In the genomic region with DNA sequence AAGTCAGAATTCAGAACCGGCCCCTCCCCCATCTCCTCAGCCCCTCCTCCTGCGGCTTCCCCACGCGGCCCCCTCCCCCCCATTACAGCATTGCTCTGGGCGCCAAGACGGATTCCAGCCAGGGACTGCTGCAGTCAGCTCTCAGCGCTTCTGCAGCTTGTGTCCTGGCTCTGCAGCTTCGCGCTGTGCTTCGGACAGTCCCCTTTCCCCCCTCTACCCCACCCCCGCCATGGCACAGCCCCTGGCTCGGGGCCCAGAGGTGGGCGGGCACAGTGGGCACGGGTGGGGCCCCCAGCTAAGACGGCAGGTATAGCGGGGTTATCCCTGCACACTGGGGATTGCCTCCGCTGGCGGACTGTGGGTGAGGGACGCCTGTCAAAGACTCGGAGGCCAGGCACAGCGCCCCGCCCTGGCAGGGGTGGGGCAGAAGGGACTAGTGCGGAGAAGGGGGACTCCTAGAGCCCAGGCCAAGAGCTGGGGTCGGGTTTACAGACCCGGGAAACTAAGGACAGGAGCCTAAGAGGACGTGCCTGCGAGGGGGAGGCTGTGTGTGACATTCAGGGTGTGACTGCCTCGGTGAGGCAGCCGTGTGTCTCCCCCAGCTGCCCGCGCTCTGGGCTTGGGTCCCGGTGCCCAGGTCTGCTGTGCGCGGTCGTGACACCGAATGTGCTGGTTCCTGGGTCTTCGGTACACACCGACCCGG, we compare ENCODE assay signal across 8 mouse cellular contexts. TPM values are rescaled to one million over a fixed set of nuclear protein-coding genes. Genes with fewer than 3 reads are reported as not detected.
DNase-seq lines count a peak whose midpoint lies in the region; ATAC-seq and TF ChIP-seq lines count a peak whose summit lies in the region.

No protein-coding gene starts in this region.

- 2% methylated on average over 39 of the region's 39 CpGs for WGBS in thymus, adult 2 months
- under 1% methylated on average over 39 of the region's 39 CpGs for WGBS in forebrain, embryonic 15.5 days
- under 1% methylated on average over 39 of the region's 39 CpGs for WGBS in limb, embryonic 15.5 days
- WGBS in midbrain, embryonic 15.5 days: under 1% methylated on average over 39 of the region's 39 CpGs
- WGBS in stomach, embryonic 16.5 days: under 1% methylated on average over 39 of the region's 39 CpGs

- H3K4me1 ChIP-seq in thymus, adult 2 months (replicated peaks; ENCODE audit: control insufficient read depth, insufficient read depth, low read length): peaks cover 10% of the 10 kb centered on the region
- peaks cover 49% of the 10 kb centered on the region for H3K4me1 ChIP-seq in forebrain, embryonic 15.5 days
- H3K4me1 ChIP-seq in limb, embryonic 15.5 days: peaks cover 24% of the 10 kb centered on the region
- H3K4me1 ChIP-seq in midbrain, embryonic 15.5 days: peaks cover 49% of the 10 kb centered on the region
- peaks cover 13% of the 10 kb centered on the region; the same call in 1 of the 2 replicates for H3K4me1 ChIP-seq in stomach, embryonic 16.5 days (ENCODE audit: control insufficient read depth, insufficient read depth, low read length)

- peak overlapping the region; percentile 14; the same call in 1 of the 2 replicates for H3K4me3 ChIP-seq in thymus, adult 2 months (ENCODE audit: control insufficient read depth, insufficient read depth, low read length)
- H3K4me3 ChIP-seq in forebrain, embryonic 15.5 days: peak overlapping the region; percentile 68
- peak overlapping the region; percentile 65 for H3K4me3 ChIP-seq in limb, embryonic 15.5 days
- peak overlapping the region; percentile 96 for H3K4me3 ChIP-seq in midbrain, embryonic 15.5 days
- peak overlapping the region; percentile 70 for H3K4me3 ChIP-seq in stomach, embryonic 16.5 days (replicated peaks; ENCODE audit: low read length)

- peak; percentile 18 for DNase-seq in thymus, adult 2 months
- DNase-seq in thymus, postnatal 0 days (ENCODE audit: low spot score): no peak
- peak; percentile 79 to 83 for DNase-seq in cerebellum, adult 18-20 months
- peak; percentile 33 for DNase-seq in induced T-regulatory cell, adult 2 months (ENCODE audit: low read depth)

- H3K9me3 ChIP-seq in forebrain, embryonic 15.5 days: no peaks in the 10 kb centered on the region
- no peaks in the 10 kb centered on the region for H3K9me3 ChIP-seq in limb, embryonic 15.5 days
- H3K9me3 ChIP-seq in midbrain, embryonic 15.5 days: no peaks in the 10 kb centered on the region
- no peaks in the 10 kb centered on the region for H3K9me3 ChIP-seq in stomach, embryonic 16.5 days (replicated peaks; ENCODE audit: control insufficient read depth, low read length)

- no peak for TF ChIP-seq CTCF in thymus, adult 2 months (IDR thresholded peaks at IDR 0.05; ENCODE audit: borderline replicate concordance, control insufficient read depth, extremely low read depth, insufficient read depth, low read length, poor library complexity)

- H3K27ac ChIP-seq in thymus, adult 2 months (ENCODE audit: control insufficient read depth, insufficient read depth, low read length): no peak overlapping the region
- peak overlapping the region; percentile 62 for H3K27ac ChIP-seq in forebrain, embryonic 15.5 days (replicated peaks)
- H3K27ac ChIP-seq in limb, embryonic 15.5 days: no peak overlapping the region
- H3K27ac ChIP-seq in midbrain, embryonic 15.5 days: peak overlapping the region; percentile 84
- no peak overlapping the region; the same call in 1 of the 2 replicates for H3K27ac ChIP-seq in stomach, embryonic 16.5 days (ENCODE audit: low read length)

- H3K27me3 ChIP-seq in thymus, adult 2 months (ENCODE audit: control insufficient read depth, insufficient read depth, low read length): peaks cover 18% of the 10 kb centered on the region; the same call in 1 of the 2 replicates
- H3K27me3 ChIP-seq in forebrain, embryonic 15.5 days: no peaks in the 10 kb centered on the region; the same call in 1 of the 2 replicates
- H3K27me3 ChIP-seq in limb, embryonic 15.5 days: peaks cover 71% of the 10 kb centered on the region
- 0 out of 2 replicates have a peak, but pooled peaks cover 2% of the 10 kb centered on the region for H3K27me3 ChIP-seq in midbrain, embryonic 15.5 days (replicated peaks)
- peaks cover 37% of the 10 kb centered on the region for H3K27me3 ChIP-seq in stomach, embryonic 16.5 days (ENCODE audit: control insufficient read depth, insufficient read depth, low read length)

- no peak for TF ChIP-seq POLR2A in thymus, adult 2 months (IDR thresholded peaks at IDR 0.05; ENCODE audit: control insufficient read depth, extremely low read depth, insufficient read depth, low read length, poor library complexity)

- peak overlapping the region; percentile 65 for H3K9ac ChIP-seq in forebrain, embryonic 15.5 days (replicated peaks)
- 0 out of 2 replicates have a peak overlapping the region, but pooled peaks have one; percentile 51 for H3K9ac ChIP-seq in limb, embryonic 15.5 days
- H3K9ac ChIP-seq in midbrain, embryonic 15.5 days: peak overlapping the region; percentile 89
- H3K9ac ChIP-seq in stomach, embryonic 16.5 days (ENCODE audit: low read length): peak overlapping the region; percentile 74

- ATAC-seq in forebrain, embryonic 15.5 days (replicated peaks): peak; percentile 69
- peak; percentile 36; the same call in 1 of the 2 replicates for ATAC-seq in limb, embryonic 15.5 days (ENCODE audit: insufficient number of reproducible peaks, low FRiP score, low TSS enrichment, low read depth)
- ATAC-seq in midbrain, embryonic 15.5 days (replicated peaks): peak; percentile 78
- peak; percentile 65; the same call in 1 of the 2 replicates for ATAC-seq in stomach, embryonic 16.5 days (ENCODE audit: insufficient read depth, low FRiP score)

- peak overlapping the region; percentile 96 for H3K4me2 ChIP-seq in forebrain, embryonic 15.5 days (replicated peaks)
- peak overlapping the region; percentile 100 for H3K4me2 ChIP-seq in limb, embryonic 15.5 days
- peak overlapping the region; percentile 80 for H3K4me2 ChIP-seq in midbrain, embryonic 15.5 days
- peak overlapping the region; percentile 100 for H3K4me2 ChIP-seq in stomach, embryonic 16.5 days (ENCODE audit: low read depth, low read length)

- no peaks in the 10 kb centered on the region for H3K36me3 ChIP-seq in thymus, adult 2 months (ENCODE audit: control insufficient read depth, insufficient read depth, low read length)
- H3K36me3 ChIP-seq in forebrain, embryonic 15.5 days: no peaks in the 10 kb centered on the region
- H3K36me3 ChIP-seq in limb, embryonic 15.5 days: no peaks in the 10 kb centered on the region
- H3K36me3 ChIP-seq in midbrain, embryonic 15.5 days (replicated peaks): no peaks in the 10 kb centered on the region
- no peaks in the 10 kb centered on the region for H3K36me3 ChIP-seq in stomach, embryonic 16.5 days (ENCODE audit: control insufficient read depth, insufficient read depth, low read length)

RNA-seq across cellular contexts. Expression of a gene that starts 0.6 kb away (rescaled TPM):
- 2.6 and 3.6 TPM in 2 replicates for polyA plus RNA-seq in thymus, adult 2 months (2012; rRNA removed)
- polyA plus RNA-seq in thymus, postnatal 0 days (2015; fragmentation: Nextera tagmentation; extraction: Ambion mirVana): 0.55 and 0.80 TPM in 2 replicates
- polyA plus RNA-seq in forebrain, embryonic 15.5 days (2015; fragmentation: Nextera tagmentation; extraction: Ambion mirVana): 11.6 and 12.5 TPM in 2 replicates
- polyA plus RNA-seq in limb, embryonic 15.5 days (2015; fragmentation: Nextera tagmentation; extraction: Ambion mirVana): 0.56 and 0.63 TPM in 2 replicates
- polyA plus RNA-seq in midbrain, embryonic 15.5 days (2015; fragmentation: Nextera tagmentation; extraction: Ambion mirVana): 23.0 and 24.7 TPM in 2 replicates
- polyA plus RNA-seq in stomach, embryonic 16.5 days (2015; fragmentation: Nextera tagmentation; extraction: Ambion mirVana): 0.45 and 0.51 TPM in 2 replicates

RNA-seq across cellular contexts. Expression of a gene that starts 44.9 kb away (rescaled TPM):
- 11.3 and 11.9 TPM in 2 replicates for polyA plus RNA-seq in thymus, adult 2 months (2012; rRNA removed)
- polyA plus RNA-seq in thymus, postnatal 0 days (2015; fragmentation: Nextera tagmentation; extraction: Ambion mirVana): 18.4 and 22.2 TPM in 2 replicates
- polyA plus RNA-seq in forebrain, embryonic 15.5 days (2015; fragmentation: Nextera tagmentation; extraction: Ambion mirVana): 13.1 and 14.2 TPM in 2 replicates
- polyA plus RNA-seq in limb, embryonic 15.5 days (2015; fragmentation: Nextera tagmentation; extraction: Ambion mirVana): 12.2 and 13.0 TPM in 2 replicates
- 17.2 and 18.3 TPM in 2 replicates for polyA plus RNA-seq in midbrain, embryonic 15.5 days (2015; fragmentation: Nextera tagmentation; extraction: Ambion mirVana)
- 20.1 and 20.9 TPM in 2 replicates for polyA plus RNA-seq in stomach, embryonic 16.5 days (2015; fragmentation: Nextera tagmentation; extraction: Ambion mirVana)

Comparison
In these comparisons a context has a peak if more than half of its experiments do, and no peak if none do; other contexts are left out.
1. H3K27ac ChIP-seq: peak in forebrain, embryonic 15.5 days (single experiment) and midbrain, embryonic 15.5 days (single experiment); none in thymus, adult 2 months (single experiment), limb, embryonic 15.5 days (single experiment) and stomach, embryonic 16.5 days (single experiment).
2. H3K4me3 ChIP-seq: peak in every context shown above with its lines; median percentile 96 in midbrain, embryonic 15.5 days; 70 in stomach, embryonic 16.5 days; 68 in forebrain, embryonic 15.5 days; 65 in limb, embryonic 15.5 days; 14 in thymus, adult 2 months.
3. Peak in every context shown above with its lines, with median percentiles within 50 percentile points of each other: ATAC-seq, H3K4me2 ChIP-seq and H3K9ac ChIP-seq.